Mouse (Mus musculus): ENCODE measurements around the gene Ccz1. TPM values are rescaled to one million over a fixed set of nuclear protein-coding genes. Genes with fewer than 3 reads are reported as not detected.
A peak's percentile ranks its signal among the peaks of the same experiment; 100 is the strongest.

Gene Ccz1
- total RNA-seq, 2 experiments from 2014 or later: 33.8 to 33.9 TPM

GRCm38 (mm10) chr5:143994632-143995365, 19.9 kb downstream of the Ccz1 start:
- no peak for DNase-seq (ENCODE audit: low spot score in 2 of 2)

GRCm38 (mm10) chr5:143993849-143994248, 20.8 kb downstream of the Ccz1 start:
- DNase-seq (ENCODE audit: low spot score in 2 of 2): no peak

- no peak for DNase-seq (ENCODE audit: low spot score in 2 of 2)
Observed at GRCm38 (mm10) chr5:143993260-143993659, 21.4 kb downstream of the Ccz1 start.

GRCm38 (mm10) chr5:143992661-143993060, 22.0 kb downstream of the Ccz1 start:
- no peak for DNase-seq (ENCODE audit: low spot score in 2 of 2)

- DNase-seq (ENCODE audit: low spot score in 2 of 2): no peak
Observed at GRCm38 (mm10) chr5:143990086-143990485, 24.6 kb downstream of the Ccz1 start.

GRCm38 (mm10) chr5:143989046-143989445, 25.6 kb downstream of the Ccz1 start:
- DNase-seq (ENCODE audit: low spot score in 2 of 2): peak in 1 of 2 experiments; percentile 38

GRCm38 (mm10) chr5:143987596-143987995, 27.1 kb downstream of the Ccz1 start:
- no peak for DNase-seq (ENCODE audit: low spot score in 2 of 2)

- no peak for DNase-seq (ENCODE audit: low spot score in 2 of 2)
Observed at GRCm38 (mm10) chr5:143985381-143985780, 29.3 kb downstream of the Ccz1 start.

- no peak for DNase-seq (ENCODE audit: low spot score in 2 of 2)
Observed at GRCm38 (mm10) chr5:143982361-143982760, 32.3 kb downstream of the Ccz1 start.

GRCm38 (mm10) chr5:143980858-143981257, 33.8 kb downstream of the Ccz1 start:
- no peak for DNase-seq (ENCODE audit: low spot score in 2 of 2)

GRCm38 (mm10) chr5:143976726-143977431, 37.8 kb downstream of the Ccz1 start:
- DNase-seq (ENCODE audit: low spot score in 2 of 2): no peak

- DNase-seq (ENCODE audit: low spot score in 2 of 2): no peak
Observed at GRCm38 (mm10) chr5:143976232-143976631, 38.4 kb downstream of the Ccz1 start.

GRCm38 (mm10) chr5:143975631-143975933, 39.1 kb downstream of the Ccz1 start:
- no peak for DNase-seq (ENCODE audit: low spot score in 2 of 2)

- DNase-seq (ENCODE audit: low spot score in 2 of 2): peak in 1 of 2 experiments; percentile 72
Observed at GRCm38 (mm10) chr5:143974931-143975630, 39.6 kb downstream of the Ccz1 start.

- DNase-seq (ENCODE audit: low spot score in 2 of 2): no peak
Observed at GRCm38 (mm10) chr5:143972628-143973027, 42.0 kb downstream of the Ccz1 start.

GRCm38 (mm10) chr5:143966671-143967070, 48.0 kb downstream of the Ccz1 start:
- DNase-seq (ENCODE audit: low spot score in 2 of 2): no peak

- no peak for DNase-seq (ENCODE audit: low spot score in 2 of 2)
Observed at GRCm38 (mm10) chr5:143965586-143966345, 48.9 kb downstream of the Ccz1 start.

GRCm38 (mm10) chr5:143961176-143961575, 53.5 kb downstream of the Ccz1 start:
- DNase-seq (ENCODE audit: low spot score in 2 of 2): no peak

GRCm38 (mm10) chr5:143959551-143959950, 55.1 kb downstream of the Ccz1 start:
- DNase-seq (ENCODE audit: low spot score in 2 of 2): no peak

- no peak for DNase-seq (ENCODE audit: low spot score in 2 of 2)
Observed at GRCm38 (mm10) chr5:143957101-143957500, 57.6 kb downstream of the Ccz1 start.

GRCm38 (mm10) chr5:143950016-143950415, 64.7 kb downstream of the Ccz1 start:
- no peak for DNase-seq (ENCODE audit: low spot score in 2 of 2)

Measured in layer of hippocampus, adult 18-20 months (tissue).